Mouse (Mus musculus) hindbrain, postnatal 0 days (tissue): ENCODE results near the gene Unc5a. TPM values are rescaled to one million over a fixed set of nuclear protein-coding genes. Genes with fewer than 3 reads are reported as not detected.

Experiments used
- ATAC-seq: fragments of 200-750 bp; cut with Nextera tagmentation; 2 replicates; pipeline ENCODE4 v1.8.0; 2017; ENCODE audit warnings: mild to moderate bottlenecking, moderate TSS enrichment, moderate library complexity
- DNase-seq: peaks from one replicate; pipeline ENCODE4 v3.0.0-alpha.2; 2015; ENCODE audit warnings: low spot score
- H3K27ac ChIP-seq: fragments of 300-500 bp; sonication (generic); 2 replicates; pipeline ENCODE4 v1.5.1; 2014; ENCODE audit warnings: mild to moderate bottlenecking
- H3K27me3 ChIP-seq: fragments of 300-500 bp; sonication (generic); 2 replicates; pipeline ENCODE4 v1.6.1; 2014; ENCODE audit warnings: low read length, mixed read lengths; ENCODE audit not compliant: insufficient read depth
- H3K36me3 ChIP-seq: fragments of 300-500 bp; sonication (generic); 2 replicates; pipeline ENCODE4 v1.6.1; 2014; ENCODE audit warnings: low read length, mixed read lengths; ENCODE audit not compliant: insufficient read depth
- H3K4me1 ChIP-seq: fragments of 300-500 bp; sonication (generic); 2 replicates; pipeline ENCODE4 v1.6.1; 2014; ENCODE audit warnings: antibody characterized with exemption, low read length, mixed read lengths; ENCODE audit not compliant: insufficient read depth
- H3K4me2 ChIP-seq: fragments of 300-500 bp; sonication (generic); 2 replicates; pipeline ENCODE4 v1.6.1; 2014; ENCODE audit warnings: low read depth, mild to moderate bottlenecking, low read length, moderate library complexity, mixed read lengths
- H3K4me3 ChIP-seq: fragments of 300-500 bp; sonication (generic); 2 replicates; pipeline ENCODE4 v1.5.1; 2014; ENCODE audit warnings: low read length
- H3K9ac ChIP-seq: fragments of 300-500 bp; sonication (generic); replicated peaks from 2 replicates; pipeline ENCODE4 v1.6.1; 2014; ENCODE audit warnings: mild to moderate bottlenecking, low read length, moderate library complexity, mixed read lengths
- H3K9me3 ChIP-seq: fragments of 300-500 bp; sonication (generic); 2 replicates; pipeline ENCODE4 v1.6.1; 2016; ENCODE audit warnings: low read length, mixed read lengths
- CTCF ChIP-seq: IDR thresholded peaks from 2 replicates; pipeline ENCODE4 v1.5.1; 2016; ENCODE audit warnings: antibody characterized with exemption, control low read depth, low read depth
- WGBS: fragments of 180-500 bp; shearing (Covaris S2); extraction: QIAGEN DNeasy Blood & Tissue Kit; methylation state at CpG from one replicate; pipeline ENCODE4 v1.1.7; 2014; 5-methylcytosine and 5-hydroxymethylcytosine counted together
- polyA plus RNA-seq: library from polyadenylated mRNA; unstranded; fragments of >200 nt; fragmentation: Nextera tagmentation; extraction: Ambion mirVana; gene quantifications from 2 replicates; pipeline ENCODE4 v1.2.1, GENCODE M21; 2015
- total RNA-seq: library from RNA; depleted of rRNA; stranded (reverse); fragments of >200 nt; gene quantifications from 2 replicates; pipeline ENCODE4 v1.2.3, GENCODE M21; 2014; rRNA removed

The Unc5a gene
- total RNA-seq = 49.9 and 53.0 TPM in 2 replicates
- polyA plus RNA-seq = 10.5 and 11.7 TPM in 2 replicates

- H3K9ac ChIP-seq = peak within 1 kb of the TSS; percentile 91
- no peaks in the 10 kb centered on the region for H3K36me3 ChIP-seq
- peak within 1 kb of the TSS; percentile 73 for H3K4me3 ChIP-seq
- no peaks in the 10 kb centered on the region for H3K9me3 ChIP-seq
- peak within 1 kb of the TSS; percentile 87 for H3K27ac ChIP-seq
- H3K4me2 ChIP-seq = peak within 1 kb of the TSS; percentile 86
- H3K27me3 ChIP-seq = peaks cover 4% of the 10 kb centered on the region; the same call in 1 of the 2 replicates
- ATAC-seq (peak; percentile 72), DNase-seq (peak; percentile 82)
- under 1% methylated on average over 52 of the region's 91 CpGs for WGBS
- no peak; the same call in 1 of the 2 replicates for TF ChIP-seq CTCF
- peaks cover 19% of the 10 kb centered on the region for H3K4me1 ChIP-seq
Observed at GRCm38 (mm10) chr13:54948531-54949493, at the start of gene Unc5a. Unc5a (plus strand) TSS chr13:54949411.

- Histone ChIP-seq H3K36me3 (no peaks in the 10 kb centered on the region), H3K9ac (no peak overlapping the region), H3K27me3 (no peaks in the 10 kb centered on the region), H3K27ac (0 out of 2 replicates have a peak overlapping the region, but pooled peaks have one; percentile 11), H3K4me3 (no peak overlapping the region), H3K4me1 (no peaks in the 10 kb centered on the region; the same call in 1 of the 2 replicates), H3K9me3 (no peaks in the 10 kb centered on the region), H3K4me2 (peak overlapping the region; percentile 42)
- no peak for TF ChIP-seq CTCF
- ATAC-seq = peak; percentile 47; the same call in 1 of the 2 replicates
- 2% methylated on average over 17 of the region's 17 CpGs for WGBS
- DNase-seq = peak; percentile 37
Observed at GRCm38 (mm10) chr13:54912053-54912452, 37.2 kb upstream of the Unc5a start.

GRCm38 (mm10) chr13:54912894-54913621 is 36.2 kb upstream of the Unc5a start:
- Histone ChIP-seq H3K9ac (no peak overlapping the region), H3K36me3 (no peaks in the 10 kb centered on the region), H3K4me3 (no peak overlapping the region), H3K9me3 (no peaks in the 10 kb centered on the region), H3K4me2 (no peak overlapping the region), H3K4me1 (no peaks in the 10 kb centered on the region; the same call in 1 of the 2 replicates), H3K27me3 (no peaks in the 10 kb centered on the region), H3K27ac (peak overlapping the region; percentile 22; the same call in 1 of the 2 replicates)
- ATAC-seq (peak; percentile 39), DNase-seq (peak; percentile 33)
- TF ChIP-seq CTCF = no peak
- 14% methylated on average over 16 of the region's 16 CpGs for WGBS

- no peaks in the 10 kb centered on the region for H3K27me3 ChIP-seq
- H3K27ac ChIP-seq = no peak overlapping the region
- H3K9ac ChIP-seq = no peak overlapping the region
- ATAC-seq (no peak), DNase-seq (no peak)
- WGBS = 67% methylated on average over 5 of the region's 5 CpGs
- H3K9me3 ChIP-seq = no peaks in the 10 kb centered on the region
- no peak overlapping the region for H3K4me3 ChIP-seq
- no peaks in the 10 kb centered on the region; the same call in 1 of the 2 replicates for H3K4me1 ChIP-seq
- no peak for TF ChIP-seq CTCF
- no peak overlapping the region for H3K4me2 ChIP-seq
- H3K36me3 ChIP-seq = no peaks in the 10 kb centered on the region
Observed at GRCm38 (mm10) chr13:54916644-54917043, 32.6 kb upstream of the Unc5a start.

GRCm38 (mm10) chr13:54918910-54919309 is 30.3 kb upstream of the Unc5a start:
- H3K4me1 ChIP-seq = no peaks in the 10 kb centered on the region
- H3K4me2 ChIP-seq = no peak overlapping the region
- 77% methylated on average over 8 of the region's 8 CpGs for WGBS
- no peak for ATAC-seq
- no peak overlapping the region for H3K9ac ChIP-seq
- TF ChIP-seq CTCF = no peak
- no peaks in the 10 kb centered on the region for H3K27me3 ChIP-seq
- H3K9me3 ChIP-seq = no peaks in the 10 kb centered on the region
- H3K36me3 ChIP-seq = no peaks in the 10 kb centered on the region
- no peak overlapping the region for H3K27ac ChIP-seq
- H3K4me3 ChIP-seq = no peak overlapping the region
- no peak for DNase-seq

GRCm38 (mm10) chr13:54919666-54920065 is 29.5 kb upstream of the Unc5a start:
- TF ChIP-seq CTCF = no peak
- no peak for DNase-seq
- Histone ChIP-seq H3K9ac (no peak overlapping the region), H3K4me2 (no peak overlapping the region), H3K27ac (no peak overlapping the region), H3K4me3 (no peak overlapping the region), H3K36me3 (no peaks in the 10 kb centered on the region), H3K27me3 (no peaks in the 10 kb centered on the region), H3K9me3 (no peaks in the 10 kb centered on the region), H3K4me1 (no peaks in the 10 kb centered on the region)
- 22% methylated on average over 5 of the region's 5 CpGs for WGBS
- ATAC-seq = no peak
